Mouse (Mus musculus) heart, postnatal 4 days (tissue): ENCODE measurements around the gene Sdhaf1. TPM values are rescaled to one million over a fixed set of nuclear protein-coding genes. Genes with fewer than 3 reads are reported as not detected.

Experiments
- DNase-seq: peaks from one replicate; pipeline ENCODE4 v3.0.0; 2021
- total RNA-seq, 2 experiments: library from RNA; stranded (reverse); gene quantifications; 2 replicates each; pipeline ENCODE4 v1.2.3; 2021

The Sdhaf1 gene
- total RNA-seq, 2 experiments from 2014 or later = 15.5 to 16.6 TPM

GRCm38 (mm10) chr7:30291215-30292131 is 32.2 kb downstream of the Sdhaf1 start, which contains the start of gene Clip3:
Gene Clip3, plus strand, starts transcription at chr7:30291728.
- DNase-seq = peak; percentile 83

- peak; percentile 29 for DNase-seq
Observed at GRCm38 (mm10) chr7:30289714-30290399, 33.8 kb downstream of the Sdhaf1 start.

GRCm38 (mm10) chr7:30289071-30289713 is 34.5 kb downstream of the Sdhaf1 start:
- DNase-seq = no peak

- no peak for DNase-seq
Observed at GRCm38 (mm10) chr7:30288046-30288445, 35.6 kb downstream of the Sdhaf1 start.

- DNase-seq = peak; percentile 67
Observed at GRCm38 (mm10) chr7:30286701-30287410, 36.8 kb downstream of the Sdhaf1 start.

GRCm38 (mm10) chr7:30282740-30283139 is 41.0 kb downstream of the Sdhaf1 start:
- DNase-seq = no peak

GRCm38 (mm10) chr7:30281522-30281921 is 42.2 kb downstream of the Sdhaf1 start:
- no peak for DNase-seq

- peak; percentile 92 for DNase-seq
Observed at GRCm38 (mm10) chr7:30280670-30281138, 43.0 kb downstream of the Sdhaf1 start.

GRCm38 (mm10) chr7:30279951-30280669 is 43.6 kb downstream of the Sdhaf1 start, which contains the start of the genes Thap8 and Wdr62:
Gene Thap8, plus strand, starts transcription at chr7:30280094.
Gene Wdr62, minus strand, starts transcription at chr7:30280419.
- DNase-seq = peak; percentile 95

GRCm38 (mm10) chr7:30279536-30279935 is 44.2 kb downstream of the Sdhaf1 start:
- DNase-seq = no peak

- no peak for DNase-seq
Observed at GRCm38 (mm10) chr7:30278911-30279310, 44.8 kb downstream of the Sdhaf1 start.

GRCm38 (mm10) chr7:30274383-30274782 is 49.3 kb downstream of the Sdhaf1 start:
- DNase-seq = no peak

Other genes starting within 250 kb of the Sdhaf1 start
- gene Gm26920, start 233.5 kb downstream of the Sdhaf1 start, total RNA-seq = under 1 TPM in 1 of 2 experiments, not detected in 1; 0.74 TPM
- 1 to 10 TPM; 2.8 to 3.5 TPM for gene Zfp566, start 233.4 kb downstream of the Sdhaf1 start, total RNA-seq
- 10 to 100 TPM; 44.2 to 46.1 TPM for gene Zfp260, start 229.1 kb downstream of the Sdhaf1 start, total RNA-seq
- gene Zfp382, start 202.0 kb downstream of the Sdhaf1 start, total RNA-seq = 10 to 100 TPM; 10.5 to 11.0 TPM
- gene Zfp146, start 154.1 kb downstream of the Sdhaf1 start, total RNA-seq = 10 to 100 TPM; 45.3 to 46.6 TPM
- gene Cox7a1, start 139.8 kb downstream of the Sdhaf1 start, total RNA-seq = 100 to 1,000 TPM; 693 to 795 TPM
- gene Capns1, start 125.1 kb downstream of the Sdhaf1 start, total RNA-seq = 100 to 1,000 TPM; 251 to 261 TPM
- gene Polr2i, start 91.9 kb downstream of the Sdhaf1 start, total RNA-seq = 10 to 100 TPM; 61.9 to 70.3 TPM
- 10 to 100 TPM; 77.2 to 78.9 TPM for gene Tbcb, start 91.6 kb downstream of the Sdhaf1 start, total RNA-seq
- gene Ovol3, start 88.2 kb downstream of the Sdhaf1 start, total RNA-seq = not detected
- under 1 TPM; 0.38 to 0.54 TPM for gene Thap8, start 43.8 kb downstream of the Sdhaf1 start, total RNA-seq
- gene Wdr62, start 43.5 kb downstream of the Sdhaf1 start, total RNA-seq = 10 to 100 TPM in 1 of 2 experiments, 1 to 10 TPM in 1; 9.7 to 12.3 TPM
- 10 to 100 TPM; 10.1 to 12.8 TPM for gene Clip3, start 32.2 kb downstream of the Sdhaf1 start, total RNA-seq
- gene Alkbh6, start 15.2 kb downstream of the Sdhaf1 start, total RNA-seq = 10 to 100 TPM; 29.4 to 30.8 TPM
- gene Syne4, start 9.1 kb downstream of the Sdhaf1 start, total RNA-seq = 1 to 10 TPM; 1.3 to 3.2 TPM
- under 1 TPM; 0.70 to 0.91 TPM for gene E130208F15Rik, start 2.2 kb downstream of the Sdhaf1 start, total RNA-seq
- gene Lrfn3, start 38.9 kb upstream of the Sdhaf1 start, total RNA-seq = 1 to 10 TPM; 1.4 to 2.2 TPM
- gene Tyrobp, start 89.9 kb upstream of the Sdhaf1 start, total RNA-seq = 10 to 100 TPM; 11.1 to 13.5 TPM
- under 1 TPM in 1 of 2 experiments, not detected in 1; 0.88 TPM for gene Hcst, start 96.0 kb upstream of the Sdhaf1 start, total RNA-seq
- gene Nfkbid, start 97.8 kb upstream of the Sdhaf1 start, total RNA-seq = 1 to 10 TPM in 1 of 2 experiments, under 1 TPM in 1; 0.43 to 1.3 TPM
- 1 to 10 TPM; 6.0 to 7.4 TPM for gene Aplp1, start 121.6 kb upstream of the Sdhaf1 start, total RNA-seq
- gene Kirrel2, start 133.8 kb upstream of the Sdhaf1 start, total RNA-seq = under 1 TPM in 1 of 2 experiments, not detected in 1; 0.34 TPM
- not detected for gene Nphs1, start 134.4 kb upstream of the Sdhaf1 start, total RNA-seq
- not detected for gene Prodh2, start 169.7 kb upstream of the Sdhaf1 start, total RNA-seq
- gene Arhgap33, start 211.2 kb upstream of the Sdhaf1 start, total RNA-seq = 10 to 100 TPM in 1 of 2 experiments, 1 to 10 TPM in 1; 7.3 to 12.8 TPM
- 100 to 1,000 TPM; 279 to 308 TPM for gene Hspb6, start 228.3 kb upstream of the Sdhaf1 start, total RNA-seq
- 1 to 10 TPM; 5.2 to 7.8 TPM for gene Proser3, start 228.4 kb upstream of the Sdhaf1 start, total RNA-seq
- gene Lin37, start 235.9 kb upstream of the Sdhaf1 start, total RNA-seq = 10 to 100 TPM; 14.8 to 17.1 TPM
- 10 to 100 TPM; 70.5 to 72.7 TPM for gene U2af1l4, start 239.4 kb upstream of the Sdhaf1 start, total RNA-seq
- 1 to 10 TPM; 2.1 to 3.1 TPM for gene Gm49396, start 239.4 kb upstream of the Sdhaf1 start, total RNA-seq
- 10 to 100 TPM; 80.0 to 83.8 TPM for gene Psenen, start 239.7 kb upstream of the Sdhaf1 start, total RNA-seq
- gene Igflr1, start 241.5 kb upstream of the Sdhaf1 start, total RNA-seq = 1 to 10 TPM; 1.1 to 1.2 TPM